In the genomic region with DNA sequence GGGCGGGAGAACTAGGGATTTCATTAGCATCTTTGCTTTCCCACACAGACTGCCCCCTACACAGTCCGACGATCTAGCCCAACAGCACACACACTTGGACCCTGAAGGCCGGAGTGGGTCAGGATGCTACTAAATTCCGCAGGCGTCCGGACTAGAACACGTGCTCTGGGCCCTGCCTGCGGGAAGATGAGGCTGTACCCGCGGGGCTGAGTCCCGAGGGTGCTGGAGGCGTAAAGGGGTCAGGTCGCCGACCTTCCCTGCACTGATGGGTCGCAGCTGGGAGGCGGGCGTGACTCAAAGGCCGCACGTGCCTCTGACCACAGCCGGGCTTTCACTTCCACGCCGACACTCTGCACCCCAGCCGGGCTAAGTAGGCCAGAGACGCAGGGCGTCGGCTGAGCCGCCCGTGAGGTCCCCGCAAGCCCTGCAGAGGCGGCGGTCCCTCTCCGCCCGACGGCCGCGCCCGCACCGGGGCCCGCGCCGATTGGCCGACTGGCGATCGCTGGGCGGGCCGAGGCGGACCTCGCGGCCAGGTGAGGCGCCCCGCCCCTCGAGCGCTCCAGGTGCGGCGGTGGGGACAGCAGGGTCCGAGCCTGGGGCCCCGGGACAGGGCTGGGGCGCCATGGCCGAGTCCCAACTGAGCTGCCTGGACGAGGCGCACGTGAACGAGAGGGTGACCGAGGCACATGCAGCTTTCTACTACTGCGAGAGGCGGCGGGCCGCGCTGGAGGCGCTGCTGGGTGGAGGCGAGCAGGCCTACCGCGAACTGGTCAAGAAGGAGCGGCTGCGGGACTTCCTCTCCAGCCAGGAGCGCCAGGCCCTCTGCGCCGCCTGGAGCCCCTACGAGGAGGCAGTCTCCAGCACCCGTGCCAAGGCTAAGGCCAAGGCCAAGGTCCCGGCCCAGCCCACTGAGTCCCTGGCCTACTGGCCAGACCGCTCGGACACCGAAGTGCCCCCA, we compare ENCODE assay signal across 8 mouse cellular contexts. TPM values are rescaled to one million over a fixed set of nuclear protein-coding genes. Genes with fewer than 3 reads are reported as not detected.
DNase-seq lines count a peak whose midpoint lies in the region; ATAC-seq and TF ChIP-seq lines count a peak whose summit lies in the region.

A gene (plus strand): TSS at position 553 of the 958 bp plus-strand sequence.

- no peak for TF ChIP-seq CTCF in heart, postnatal 0 days (IDR thresholded peaks at IDR 0.05; ENCODE audit: low read depth)

- H3K4me2 ChIP-seq in embryonic facial prominence, embryonic 14.5 days (ENCODE audit: low read depth, low read length) = peak within 1 kb of the TSS; percentile 84
- peak within 1 kb of the TSS; percentile 74 for H3K4me2 ChIP-seq in heart, postnatal 0 days (ENCODE audit: low read depth, low read length)

- peak within 1 kb of the TSS; percentile 71 for H3K9ac ChIP-seq in embryonic facial prominence, embryonic 14.5 days (ENCODE audit: low read depth, low read length)
- H3K9ac ChIP-seq in heart, postnatal 0 days (replicated peaks; ENCODE audit: low read depth, low read length) = peak within 1 kb of the TSS; percentile 46; the same call in 1 of the 2 replicates

- H3K27ac ChIP-seq in embryonic facial prominence, embryonic 14.5 days (replicated peaks; ENCODE audit: low read depth, low read length) = no peak within 1 kb of the TSS
- H3K27ac ChIP-seq in heart, postnatal 0 days (ENCODE audit: low read depth) = no peak within 1 kb of the TSS

- H3K4me1 ChIP-seq in embryonic facial prominence, embryonic 14.5 days (ENCODE audit: control insufficient read depth, insufficient read depth, low read length) = 0 out of 2 replicates have a peak, but pooled peaks cover 5% of the 10 kb centered on the region
- H3K4me1 ChIP-seq in heart, postnatal 0 days (ENCODE audit: control insufficient read depth, insufficient read depth) = peaks cover 17% of the 10 kb centered on the region

- H3K27me3 ChIP-seq in embryonic facial prominence, embryonic 14.5 days (replicated peaks; ENCODE audit: control insufficient read depth, insufficient read depth, low read length) = peaks cover 32% of the 10 kb centered on the region
- peaks cover 25% of the 10 kb centered on the region for H3K27me3 ChIP-seq in heart, postnatal 0 days (ENCODE audit: control insufficient read depth, insufficient read depth, low read length)

- peak within 1 kb of the TSS; percentile 46 for H3K4me3 ChIP-seq in embryonic facial prominence, embryonic 14.5 days (ENCODE audit: low read depth, low read length)
- H3K4me3 ChIP-seq in heart, postnatal 0 days (ENCODE audit: low read depth, low read length) = peak within 1 kb of the TSS; percentile 44

- WGBS in embryonic facial prominence, embryonic 14.5 days = 8% methylated on average over 45 of the region's 85 CpGs
- 10% methylated on average over 79 of the region's 85 CpGs for WGBS in heart, postnatal 0 days

- H3K9me3 ChIP-seq in embryonic facial prominence, embryonic 14.5 days (ENCODE audit: control insufficient read depth, low read length) = no peaks in the 10 kb centered on the region
- no peaks in the 10 kb centered on the region for H3K9me3 ChIP-seq in heart, postnatal 0 days (replicated peaks; ENCODE audit: control insufficient read depth, low read length)

- TF ChIP-seq EP300 in heart, postnatal 0 days (IDR thresholded peaks at IDR 0.05; ENCODE audit: low read depth) = no peak

- H3K36me3 ChIP-seq in embryonic facial prominence, embryonic 14.5 days (ENCODE audit: control insufficient read depth, insufficient read depth, low read length) = no peaks in the 10 kb centered on the region
- H3K36me3 ChIP-seq in heart, postnatal 0 days (replicated peaks; ENCODE audit: control insufficient read depth, insufficient read depth, low read length) = no peaks in the 10 kb centered on the region

- peak; percentile 85 for ATAC-seq in embryonic facial prominence, embryonic 14.5 days (ENCODE audit: low read depth)
- peak; percentile 51 for ATAC-seq in heart, postnatal 0 days (ENCODE audit: insufficient read depth, low read depth)

- DNase-seq in adrenal gland, adult 18-20 months (ENCODE audit: low spot score in 2 of 2) = peak; percentile 20 to 36
- peak; percentile 25 for DNase-seq in embryonic facial prominence, embryonic 14.5 days (ENCODE audit: low spot score)
- no peak for DNase-seq in heart, postnatal 0 days (ENCODE audit: low spot score)
- peak; percentile 70 for DNase-seq in kidney, postnatal 14 days
- peak; percentile 49 to 73 for DNase-seq in lung, postnatal 4 days
- peak; percentile 37 for DNase-seq in spleen, adult 12 weeks (ENCODE audit: low spot score)
- DNase-seq in layer of hippocampus, adult 18-20 months (ENCODE audit: low spot score in 2 of 2) = no peak
- DNase-seq in right cerebral cortex, postnatal 4 days = no peak

RNA-seq across cellular contexts. Expression of the gene that starts here (rescaled TPM):
- total RNA-seq in adrenal gland, adult 18-20 months (2021) = under 1 TPM in 1 of 2 experiments, not detected in 1; 0.42 TPM
- polyA plus RNA-seq in embryonic facial prominence, embryonic 14.5 days (2014; fragmentation: Nextera tagmentation; extraction: Ambion mirVana) = 2.2 and 2.9 TPM in 2 replicates
- total RNA-seq in heart, postnatal 0 days (2014; rRNA removed; ENCODE audit: low replicate concordance) = 0.27 and 0.95 TPM in 2 replicates
- 0.12 and 0.14 TPM in 2 replicates for polyA plus RNA-seq in heart, postnatal 0 days (2015; fragmentation: Nextera tagmentation; extraction: Ambion mirVana)
- total RNA-seq in layer of hippocampus, adult 18-20 months (2021) = under 1 TPM in 1 of 2 experiments, not detected in 1; 0.10 TPM

Comparison
In these comparisons a context has a peak if more than half of its experiments do, and no peak if none do; other contexts are left out.
1. Peak in DNase-seq in adrenal gland, adult 18-20 months; RNA of the gene not detected or under 1 TPM.
2. Peak in ATAC-seq, H3K4me3 ChIP-seq, H3K9ac ChIP-seq and H3K4me2 ChIP-seq in heart, postnatal 0 days; RNA of the gene not detected or under 1 TPM.
3. DNase-seq: peak in embryonic facial prominence, embryonic 14.5 days (single experiment), kidney, postnatal 14 days (single experiment), lung, postnatal 4 days (2 of 2) and spleen, adult 12 weeks (single experiment); none in heart, postnatal 0 days (single experiment), layer of hippocampus, adult 18-20 months (0 of 2) and right cerebral cortex, postnatal 4 days (single experiment).